ENCODE assay signal across 21 mouse cellular contexts in genomic region chr8:62969802-62970372, GRCm38 (mm10). TPM values are rescaled to one million over a fixed set of nuclear protein-coding genes. Genes with fewer than 3 reads are reported as not detected.
DNase-seq lines count a peak whose midpoint lies in the region; ATAC-seq and TF ChIP-seq lines count a peak whose summit lies in the region.
"Had no signal": no experiment of that assay in that cellular context is flagged by ENCODE, and none has a peak within 500 bp of the region (broad histone marks: within the 10 kb centered on the region; RNA-seq: fewer than 3 reads in every experiment).

No protein-coding gene starts in this region.

- H3K9me3 ChIP-seq in forebrain, embryonic 16.5 days (ENCODE audit: control insufficient read depth, low read length), result no peaks in the 10 kb centered on the region
- H3K9me3 ChIP-seq in forebrain, embryonic 10.5 days, result no peaks in the 10 kb centered on the region
- no peaks in the 10 kb centered on the region for H3K9me3 ChIP-seq in hindbrain, postnatal 0 days (ENCODE audit: low read length)
- no peaks in the 10 kb centered on the region for H3K9me3 ChIP-seq in midbrain, postnatal 0 days (ENCODE audit: low read length)
- H3K9me3 ChIP-seq: heart, embryonic 13.5 days; limb, embryonic 12.5 days; lung, embryonic 15.5 days had no signal

- no peak for TF ChIP-seq CTCF in left cerebral cortex, adult 2 months (IDR thresholded peaks at IDR 0.05)
- no peak for TF ChIP-seq CTCF in hindbrain, postnatal 0 days (IDR thresholded peaks at IDR 0.05; ENCODE audit: low read depth)
- no peak for TF ChIP-seq CTCF in midbrain, postnatal 0 days (IDR thresholded peaks at IDR 0.05)

- 75% methylated on average over 2 of the region's 2 CpGs for WGBS in forebrain, embryonic 16.5 days
- 74% methylated on average over 2 of the region's 2 CpGs for WGBS in forebrain, embryonic 10.5 days
- WGBS in hindbrain, postnatal 0 days, result 40% methylated on average over 2 of the region's 2 CpGs
- 44% methylated on average over 2 of the region's 2 CpGs for WGBS in midbrain, postnatal 0 days

- DNase-seq in forebrain, embryonic 10.5 days (ENCODE audit: extremely low spot score, low spot score), result no peak
- DNase-seq in left cerebral cortex, postnatal 4 days, result peak; percentile 3
- DNase-seq in left cerebral cortex, adult 2 months (ENCODE audit: extremely low spot score in 1 of 2, low spot score in 2 of 2), result no peak
- DNase-seq in hindbrain, postnatal 0 days (ENCODE audit: low spot score), result peak; percentile 61
- DNase-seq in midbrain, postnatal 0 days (ENCODE audit: low spot score), result peak; percentile 71
- DNase-seq in MN1 (ENCODE audit: low spot score), result no peak
- DNase-seq: adrenal gland, adult 2 months; cerebellum, adult 9-11 months; embryo, embryonic 11 days; gastrocnemius, postnatal 10 days; heart, adult 18-20 months; kidney, adult 8-10 months; kidney, postnatal 14 days; layer of hippocampus, adult 9-11 months; lung, postnatal 4 days had no signal

- H3K4me1 ChIP-seq in forebrain, embryonic 16.5 days (replicated peaks; ENCODE audit: control insufficient read depth, insufficient read depth, low read length), result no peaks in the 10 kb centered on the region
- no peaks in the 10 kb centered on the region for H3K4me1 ChIP-seq in forebrain, embryonic 10.5 days
- no peaks in the 10 kb centered on the region for H3K4me1 ChIP-seq in hindbrain, postnatal 0 days (ENCODE audit: insufficient read depth, low read length)
- no peaks in the 10 kb centered on the region for H3K4me1 ChIP-seq in midbrain, postnatal 0 days (ENCODE audit: insufficient read depth, low read length)
- H3K4me1 ChIP-seq: heart, embryonic 13.5 days; limb, embryonic 12.5 days; lung, embryonic 15.5 days had no signal

- no peak overlapping the region for H3K9ac ChIP-seq in forebrain, embryonic 16.5 days (replicated peaks; ENCODE audit: low read depth, low read length)
- H3K9ac ChIP-seq in hindbrain, postnatal 0 days (replicated peaks; ENCODE audit: low read length), result no peak overlapping the region
- no peak overlapping the region for H3K9ac ChIP-seq in midbrain, postnatal 0 days (replicated peaks; ENCODE audit: low read length, poor library complexity, severe bottlenecking)
- H3K9ac ChIP-seq: heart, embryonic 13.5 days; limb, embryonic 12.5 days; liver, embryonic 14.5 days; lung, embryonic 15.5 days had no signal

- H3K27me3 ChIP-seq in forebrain, embryonic 16.5 days (replicated peaks; ENCODE audit: control insufficient read depth, insufficient read depth, low read length), result no peaks in the 10 kb centered on the region
- no peaks in the 10 kb centered on the region for H3K27me3 ChIP-seq in forebrain, embryonic 10.5 days (ENCODE audit: poor library complexity, severe bottlenecking)
- no peaks in the 10 kb centered on the region for H3K27me3 ChIP-seq in hindbrain, postnatal 0 days (ENCODE audit: insufficient read depth, low read length)
- no peaks in the 10 kb centered on the region for H3K27me3 ChIP-seq in midbrain, postnatal 0 days (ENCODE audit: insufficient read depth, low read length)
- H3K27me3 ChIP-seq: heart, embryonic 13.5 days; limb, embryonic 12.5 days; lung, embryonic 15.5 days had no signal

- no peak overlapping the region for H3K4me2 ChIP-seq in forebrain, embryonic 16.5 days (ENCODE audit: low read length)
- H3K4me2 ChIP-seq in hindbrain, postnatal 0 days (ENCODE audit: low read depth, low read length), result no peak overlapping the region
- no peak overlapping the region for H3K4me2 ChIP-seq in midbrain, postnatal 0 days (ENCODE audit: low read depth, low read length, poor library complexity, severe bottlenecking)
- H3K4me2 ChIP-seq: heart, embryonic 13.5 days; limb, embryonic 12.5 days; lung, embryonic 15.5 days had no signal

- peak; percentile 47; the same call in 1 of the 2 replicates for ATAC-seq in forebrain, embryonic 16.5 days
- ATAC-seq in hindbrain, postnatal 0 days, result peak; percentile 91
- peak; percentile 47; the same call in 1 of the 2 replicates for ATAC-seq in midbrain, postnatal 0 days (ENCODE audit: low FRiP score)

- H3K36me3 ChIP-seq in forebrain, embryonic 16.5 days (ENCODE audit: control insufficient read depth, insufficient read depth), result no peaks in the 10 kb centered on the region
- no peaks in the 10 kb centered on the region for H3K36me3 ChIP-seq in forebrain, embryonic 10.5 days (replicated peaks)
- H3K36me3 ChIP-seq in hindbrain, postnatal 0 days (ENCODE audit: insufficient read depth, low read length), result no peaks in the 10 kb centered on the region
- H3K36me3 ChIP-seq in midbrain, postnatal 0 days (ENCODE audit: insufficient read depth, low read length), result no peaks in the 10 kb centered on the region
- H3K36me3 ChIP-seq: heart, embryonic 13.5 days; limb, embryonic 12.5 days; lung, embryonic 15.5 days had no signal

- intact Hi-C loops in left cerebral cortex, postnatal 4 days (cut with DNase I), result no loop called here
- intact Hi-C loops in left cerebral cortex, adult 2 months (cut with DNase I), result no loop called here

- H3K4me3 ChIP-seq in forebrain, embryonic 16.5 days (replicated peaks; ENCODE audit: low read length), result no peak overlapping the region
- H3K4me3 ChIP-seq in forebrain, embryonic 10.5 days, result no peak overlapping the region
- no peak overlapping the region for H3K4me3 ChIP-seq in left cerebral cortex, adult 2 months
- H3K4me3 ChIP-seq in hindbrain, postnatal 0 days (ENCODE audit: low read length), result no peak overlapping the region
- no peak overlapping the region for H3K4me3 ChIP-seq in midbrain, postnatal 0 days (ENCODE audit: low read depth, low read length)
- H3K4me3 ChIP-seq: heart, embryonic 13.5 days; limb, embryonic 12.5 days; lung, embryonic 15.5 days had no signal

- H3K27ac ChIP-seq in forebrain, embryonic 16.5 days (ENCODE audit: low read length), result no peak overlapping the region
- no peak overlapping the region for H3K27ac ChIP-seq in forebrain, embryonic 10.5 days
- no peak overlapping the region; the same call in 1 of the 2 replicates for H3K27ac ChIP-seq in left cerebral cortex, adult 2 months
- no peak overlapping the region for H3K27ac ChIP-seq in hindbrain, postnatal 0 days
- H3K27ac ChIP-seq in midbrain, postnatal 0 days (ENCODE audit: low read depth, low read length), result no peak overlapping the region
- H3K27ac ChIP-seq: heart, embryonic 13.5 days; limb, embryonic 12.5 days; liver, embryonic 14.5 days; lung, embryonic 15.5 days had no signal

RNA-seq across cellular contexts. Expression of gene Spock3, which starts 19.1 kb away (rescaled TPM):
- polyA plus RNA-seq in forebrain, embryonic 16.5 days (2015; fragmentation: Nextera tagmentation; extraction: Ambion mirVana), result 19.2 and 29.9 TPM in 2 replicates
- 1.5 and 2.0 TPM in 2 replicates for polyA plus RNA-seq in forebrain, embryonic 10.5 days (2016; fragmentation: Nextera tagmentation; extraction: Ambion mirVana)
- 10 to 100 TPM; 41.7 to 45.6 TPM for total RNA-seq in left cerebral cortex, postnatal 4 days (2021)
- total RNA-seq in left cerebral cortex, adult 2 months (2021), result 10 to 100 TPM; 67.2 to 68.2 TPM
- 53.7 and 64.7 TPM in 2 replicates for total RNA-seq in hindbrain, postnatal 0 days (2014; rRNA removed)
- 118 and 126 TPM in 2 replicates for polyA plus RNA-seq in hindbrain, postnatal 0 days (2015; fragmentation: Nextera tagmentation; extraction: Ambion mirVana)
- 63.4 and 73.5 TPM in 2 replicates for total RNA-seq in midbrain, postnatal 0 days (2014; rRNA removed)
- 91.7 and 92.2 TPM in 2 replicates for polyA plus RNA-seq in midbrain, postnatal 0 days (2015; fragmentation: Nextera tagmentation; extraction: Ambion mirVana)
- polyA plus RNA-seq: C2C12 had no signal

Comparison
In these comparisons a context has a peak if more than half of its experiments do, and no peak if none do; other contexts are left out.
1. DNase-seq: peak in left cerebral cortex, postnatal 4 days (single experiment), hindbrain, postnatal 0 days (single experiment) and midbrain, postnatal 0 days (single experiment); none in forebrain, embryonic 10.5 days (single experiment), left cerebral cortex, adult 2 months (0 of 2) and MN1 (single experiment).
2. Peak in every context shown above with its lines, with median percentiles within 50 percentile points of each other: ATAC-seq.